Mouse (Mus musculus): ENCODE data around the gene Cactin. TPM values are rescaled to one million over a fixed set of nuclear protein-coding genes. Genes with fewer than 3 reads are reported as not detected.

The Cactin gene
- polyA plus RNA-seq, 1 experiment, result 18.2 TPM

DNA sequence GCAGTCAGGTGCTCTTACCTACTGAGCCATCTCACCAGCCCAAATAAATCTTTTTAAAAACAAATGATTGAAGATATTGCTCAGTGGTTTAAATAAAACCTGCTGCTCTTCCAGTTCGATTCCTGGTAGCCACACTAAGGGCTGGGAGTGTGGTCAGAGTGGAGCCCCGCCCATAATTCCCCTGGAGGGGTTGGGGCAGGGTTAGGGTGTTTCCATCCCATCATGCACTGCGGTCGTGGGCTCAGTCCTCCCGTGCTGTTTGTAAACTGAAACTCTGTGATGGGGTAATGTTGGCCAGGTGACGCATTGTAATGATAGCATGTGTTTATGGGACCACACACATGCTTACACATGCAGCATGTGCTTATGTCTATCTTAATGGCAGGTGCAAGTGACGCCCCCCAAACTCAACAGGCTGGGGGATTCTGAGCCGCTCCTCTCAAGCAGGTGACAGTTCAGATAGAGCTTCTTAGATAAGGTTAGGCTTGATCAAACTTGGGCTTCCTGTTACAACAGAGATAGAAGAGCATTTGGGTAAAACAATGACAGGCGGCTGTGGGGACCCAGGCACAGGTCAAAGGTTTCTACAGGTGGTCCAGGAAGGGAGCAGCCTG, 30.9 kb downstream of the Cactin start:
- Histone ChIP-seq H3K27me3 (ENCODE audit: control insufficient read depth, insufficient read depth, low read length, poor library complexity, severe bottlenecking) (no peaks in the 10 kb centered on the region), H3K9ac (ENCODE audit: low read depth, poor library complexity, severe bottlenecking) (peak overlapping the region; percentile 81), H3K27ac (ENCODE audit: insufficient read depth, low read length) (peak overlapping the region; percentile 88), H3K4me3 (ENCODE audit: low read depth, low read length) (peak overlapping the region; percentile 80), H3K4me1 (ENCODE audit: control insufficient read depth, insufficient read depth, low read length) (peaks cover 4% of the 10 kb centered on the region), H3K36me3 (ENCODE audit: control insufficient read depth, insufficient read depth, low read length, poor library complexity, severe bottlenecking) (0 out of 2 replicates have a peak, but pooled peaks cover 3% of the 10 kb centered on the region), H3K9me3 (replicated peaks; ENCODE audit: control insufficient read depth, insufficient read depth, low read length, poor library complexity, severe bottlenecking) (no peaks in the 10 kb centered on the region)
- no peak for TF ChIP-seq CTCF (IDR thresholded peaks at IDR 0.05; ENCODE audit: low read depth, low read length)
- TF ChIP-seq POLR2A (IDR thresholded peaks at IDR 0.05; ENCODE audit: insufficient read depth, low read length), result peak; percentile 29
- TF ChIP-seq EP300 (IDR thresholded peaks at IDR 0.05; ENCODE audit: insufficient read depth, low read depth, low read length), result 0 out of 2 replicates have a peak, but pooled peaks have one; percentile 12

DNA sequence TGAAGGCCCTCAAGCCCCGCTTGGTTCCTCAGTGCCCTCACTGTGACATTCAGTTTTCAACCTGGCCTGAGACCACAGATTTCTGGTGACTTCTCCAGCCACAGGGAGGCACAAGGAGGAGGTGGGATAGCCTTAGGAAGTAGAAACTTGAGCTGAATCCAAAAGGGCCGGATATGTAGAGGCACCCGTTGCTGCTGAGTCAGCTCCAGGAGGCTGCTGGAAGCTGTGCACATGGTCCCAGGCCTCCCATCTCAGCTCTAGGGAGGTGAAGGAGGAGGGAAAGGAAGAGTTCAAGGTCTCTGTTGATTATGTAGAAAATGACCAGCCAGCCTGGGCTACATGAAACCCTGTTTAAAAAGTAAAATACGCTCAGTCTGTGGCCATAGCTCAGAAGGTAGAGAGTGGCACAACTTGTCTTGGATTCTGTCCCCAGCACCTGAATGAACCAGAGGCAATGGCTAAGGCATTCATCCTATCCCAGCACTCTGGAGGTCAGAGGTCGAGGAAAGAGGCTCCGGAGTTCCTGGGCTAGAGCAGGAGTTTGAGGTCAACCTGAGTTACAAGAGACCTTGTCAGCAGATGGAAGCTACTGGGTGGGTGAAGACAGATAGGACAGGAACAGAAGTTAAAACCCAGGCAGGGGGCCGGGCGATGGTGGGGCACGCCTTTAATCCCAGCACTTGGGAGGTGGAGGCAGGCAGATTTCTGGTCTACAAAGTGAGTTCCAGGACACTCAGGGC, 34.0 kb downstream of the Cactin start:
- H3K4me1 ChIP-seq (ENCODE audit: control insufficient read depth, insufficient read depth, low read length), result peaks cover 1% of the 10 kb centered on the region
- H3K9me3 ChIP-seq (replicated peaks; ENCODE audit: control insufficient read depth, insufficient read depth, low read length, poor library complexity, severe bottlenecking), result no peaks in the 10 kb centered on the region
- 0 out of 2 replicates have a peak overlapping the region, but pooled peaks have one; percentile 51 for H3K9ac ChIP-seq (ENCODE audit: low read depth, poor library complexity, severe bottlenecking)
- peak overlapping the region; percentile 93 for H3K27ac ChIP-seq (ENCODE audit: insufficient read depth, low read length)
- H3K36me3 ChIP-seq (ENCODE audit: control insufficient read depth, insufficient read depth, low read length, poor library complexity, severe bottlenecking), result no peaks in the 10 kb centered on the region
- no peaks in the 10 kb centered on the region for H3K27me3 ChIP-seq (ENCODE audit: control insufficient read depth, insufficient read depth, low read length, poor library complexity, severe bottlenecking)
- no peak overlapping the region for H3K4me3 ChIP-seq (ENCODE audit: low read depth, low read length)
- TF ChIP-seq POLR2A (IDR thresholded peaks at IDR 0.05; ENCODE audit: insufficient read depth, low read length), result no peak
- peak; percentile 60; the same call in 1 of the 2 replicates for TF ChIP-seq EP300 (IDR thresholded peaks at IDR 0.05; ENCODE audit: insufficient read depth, low read depth, low read length)

DNA sequence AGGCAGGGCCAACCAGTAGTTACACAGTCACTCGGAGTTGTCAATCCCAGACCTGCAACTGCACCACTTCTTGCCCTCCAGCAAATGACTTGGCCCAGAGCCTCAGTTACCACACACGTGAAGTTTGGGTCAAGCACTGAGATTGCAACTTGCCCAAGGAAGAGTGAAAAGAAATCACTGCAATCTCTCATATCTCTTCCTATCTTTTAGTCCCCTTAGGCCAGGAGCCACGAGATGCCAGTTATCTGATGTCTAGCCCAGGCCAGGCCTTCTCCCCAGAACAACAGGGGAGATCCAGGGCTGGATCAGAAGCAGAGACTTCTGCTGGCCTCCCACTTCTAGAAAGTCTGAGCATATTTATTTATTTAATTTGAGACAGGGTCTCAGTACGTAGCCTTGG, 34.6 kb downstream of the Cactin start:
- no peak for TF ChIP-seq POLR2A (IDR thresholded peaks at IDR 0.05; ENCODE audit: insufficient read depth, low read length)
- no peak for TF ChIP-seq CTCF (IDR thresholded peaks at IDR 0.05; ENCODE audit: low read depth, low read length)
- no peak for TF ChIP-seq EP300 (IDR thresholded peaks at IDR 0.05; ENCODE audit: insufficient read depth, low read depth, low read length)
- Histone ChIP-seq H3K27me3 (ENCODE audit: control insufficient read depth, insufficient read depth, low read length, poor library complexity, severe bottlenecking) (no peaks in the 10 kb centered on the region), H3K4me1 (ENCODE audit: control insufficient read depth, insufficient read depth, low read length) (peaks cover 2% of the 10 kb centered on the region), H3K36me3 (ENCODE audit: control insufficient read depth, insufficient read depth, low read length, poor library complexity, severe bottlenecking) (no peaks in the 10 kb centered on the region), H3K4me3 (ENCODE audit: low read depth, low read length) (no peak overlapping the region), H3K27ac (ENCODE audit: insufficient read depth, low read length) (peak overlapping the region; percentile 81), H3K9me3 (replicated peaks; ENCODE audit: control insufficient read depth, insufficient read depth, low read length, poor library complexity, severe bottlenecking) (no peaks in the 10 kb centered on the region), H3K9ac (ENCODE audit: low read depth, poor library complexity, severe bottlenecking) (0 out of 2 replicates have a peak overlapping the region, but pooled peaks have one; percentile 51)

DNA sequence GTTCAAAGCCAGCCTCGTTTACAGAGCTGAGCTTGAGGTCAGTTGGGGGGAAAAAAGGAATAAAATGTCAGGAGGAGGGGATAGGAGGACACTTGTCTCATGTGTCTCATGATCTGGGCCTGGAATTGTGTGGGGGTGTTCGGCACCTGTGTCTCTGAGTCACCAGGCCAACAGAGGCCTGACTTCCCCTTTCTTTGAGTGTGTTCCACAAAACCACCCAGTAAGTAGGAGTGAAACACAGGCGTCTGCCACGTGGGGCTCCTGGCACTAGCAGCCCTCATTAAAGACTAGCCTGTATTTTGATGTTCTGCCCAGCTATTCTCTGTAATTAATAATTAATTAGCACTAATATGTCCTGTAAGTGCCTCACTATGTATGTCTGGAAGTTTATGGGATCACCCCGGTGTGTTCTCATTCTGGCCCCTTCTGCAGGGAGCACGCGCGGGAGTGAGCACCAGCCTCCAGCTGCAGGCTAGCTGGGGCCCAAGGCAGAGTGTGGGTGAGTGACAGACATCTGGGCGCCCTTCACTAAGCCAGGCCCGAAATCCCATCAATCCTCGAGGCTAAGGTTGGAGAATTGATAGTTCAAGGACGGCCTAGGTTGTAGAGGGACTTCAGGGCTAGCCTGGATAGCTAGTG, 35.6 kb downstream of the Cactin start:
- Histone ChIP-seq H3K9ac (ENCODE audit: low read depth, poor library complexity, severe bottlenecking) (peak overlapping the region; percentile 51), H3K27ac (ENCODE audit: insufficient read depth, low read length) (peak overlapping the region; percentile 81), H3K4me1 (ENCODE audit: control insufficient read depth, insufficient read depth, low read length) (peaks cover 6% of the 10 kb centered on the region), H3K36me3 (ENCODE audit: control insufficient read depth, insufficient read depth, low read length, poor library complexity, severe bottlenecking) (no peaks in the 10 kb centered on the region), H3K4me3 (ENCODE audit: low read depth, low read length) (peak overlapping the region; percentile 38; the same call in 1 of the 2 replicates), H3K27me3 (ENCODE audit: control insufficient read depth, insufficient read depth, low read length, poor library complexity, severe bottlenecking) (no peaks in the 10 kb centered on the region), H3K9me3 (replicated peaks; ENCODE audit: control insufficient read depth, insufficient read depth, low read length, poor library complexity, severe bottlenecking) (no peaks in the 10 kb centered on the region)
- TF ChIP-seq CTCF (IDR thresholded peaks at IDR 0.05; ENCODE audit: low read depth, low read length) (no peak), EP300 (IDR thresholded peaks at IDR 0.05; ENCODE audit: insufficient read depth, low read depth, low read length) (no peak), POLR2A (IDR thresholded peaks at IDR 0.05; ENCODE audit: insufficient read depth, low read length) (no peak)

DNA sequence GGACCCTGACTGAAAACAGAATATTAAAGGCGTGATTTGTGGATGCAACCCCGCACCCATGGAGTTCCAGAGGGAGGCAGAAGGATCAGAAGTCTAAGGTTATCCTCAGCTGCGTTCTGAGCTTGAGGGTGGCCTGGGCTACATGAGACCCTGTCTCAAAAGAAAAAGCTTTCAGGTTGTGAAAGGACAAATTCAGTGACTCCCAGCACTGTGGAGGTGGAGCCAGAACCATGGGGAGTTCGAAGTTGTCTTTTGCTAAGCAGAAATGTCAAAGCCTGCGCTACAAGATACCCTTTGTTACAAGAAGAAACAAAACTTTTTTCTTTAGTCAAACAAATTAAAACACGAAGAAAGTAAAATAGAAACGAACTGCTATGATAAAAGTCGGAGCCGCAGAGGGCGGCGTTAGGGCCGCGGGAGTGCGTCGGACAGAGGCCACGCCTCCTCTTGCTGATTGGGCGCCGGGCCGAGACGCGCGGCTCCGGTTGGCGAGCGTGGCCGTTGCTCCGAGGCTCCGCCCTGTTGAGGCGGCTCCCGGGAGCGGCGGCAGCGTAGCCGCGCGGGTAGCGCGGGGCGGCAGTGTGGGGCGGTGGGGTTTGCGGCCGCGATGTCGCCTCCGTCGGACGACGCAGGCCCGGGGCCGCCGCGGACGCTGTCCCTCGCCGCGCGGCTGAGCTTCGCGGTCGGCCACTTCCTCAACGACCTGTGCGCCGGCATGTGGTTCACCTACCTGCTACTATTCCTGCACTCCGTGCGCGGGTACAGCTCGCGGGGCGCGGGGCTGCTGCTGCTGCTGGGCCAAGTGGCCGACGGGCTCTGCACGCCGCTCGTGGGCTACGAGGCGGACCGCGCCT, 36.3 kb downstream of the Cactin start, which contains the start of gene Mfsd12:
Gene Mfsd12, plus strand, starts transcription at position 501 of the 854 bp plus-strand sequence.
- Histone ChIP-seq H3K27me3 (ENCODE audit: control insufficient read depth, insufficient read depth, low read length, poor library complexity, severe bottlenecking) (no peaks in the 10 kb centered on the region), H3K4me1 (ENCODE audit: control insufficient read depth, insufficient read depth, low read length) (peaks cover 7% of the 10 kb centered on the region), H3K27ac (ENCODE audit: insufficient read depth, low read length) (peak within 1 kb of the TSS; percentile 81), H3K9ac (ENCODE audit: low read depth, poor library complexity, severe bottlenecking) (peak within 1 kb of the TSS; percentile 83), H3K4me3 (ENCODE audit: low read depth, low read length) (peak within 1 kb of the TSS; percentile 96), H3K9me3 (replicated peaks; ENCODE audit: control insufficient read depth, insufficient read depth, low read length, poor library complexity, severe bottlenecking) (no peaks in the 10 kb centered on the region), H3K36me3 (ENCODE audit: control insufficient read depth, insufficient read depth, low read length, poor library complexity, severe bottlenecking) (no peaks in the 10 kb centered on the region)
- TF ChIP-seq POLR2A (IDR thresholded peaks at IDR 0.05; ENCODE audit: insufficient read depth, low read length), result no peak
- no peak for TF ChIP-seq CTCF (IDR thresholded peaks at IDR 0.05; ENCODE audit: low read depth, low read length)
- TF ChIP-seq EP300 (IDR thresholded peaks at IDR 0.05; ENCODE audit: insufficient read depth, low read depth, low read length), result no peak

Measured in ES-Bruce4 (cell line).